Mouse (Mus musculus): Measurements from ENCODE around the gene Tbcd.

Tbcd gene

GRCm38 (mm10) chr11:121536528-121536927 is 84.8 kb downstream of the Tbcd start:
- no peak for DNase-seq (ENCODE audit: low spot score)

GRCm38 (mm10) chr11:121542471-121542870 is 90.7 kb downstream of the Tbcd start:
- DNase-seq (ENCODE audit: low spot score), result no peak

GRCm38 (mm10) chr11:121543287-121543856 is 91.6 kb downstream of the Tbcd start:
- no peak for DNase-seq (ENCODE audit: low spot score)

GRCm38 (mm10) chr11:121543922-121544321 is 92.2 kb downstream of the Tbcd start:
- peak; percentile 69 for DNase-seq (ENCODE audit: low spot score)

- peak; percentile 36 for DNase-seq (ENCODE audit: low spot score)
Observed at GRCm38 (mm10) chr11:121544755-121545397, 93.1 kb downstream of the Tbcd start.

GRCm38 (mm10) chr11:121545398-121546034 is 93.8 kb downstream of the Tbcd start:
- DNase-seq (ENCODE audit: low spot score), result no peak

- DNase-seq (ENCODE audit: low spot score), result no peak
Observed at GRCm38 (mm10) chr11:121547234-121547633, 95.5 kb downstream of the Tbcd start.

- DNase-seq (ENCODE audit: low spot score), result no peak
Observed at GRCm38 (mm10) chr11:121547925-121548324, 96.2 kb downstream of the Tbcd start.

- DNase-seq (ENCODE audit: low spot score), result no peak
Observed at GRCm38 (mm10) chr11:121548996-121549842, 97.5 kb downstream of the Tbcd start.

- no peak for DNase-seq (ENCODE audit: low spot score)
Observed at GRCm38 (mm10) chr11:121549843-121550647, 98.3 kb downstream of the Tbcd start.

GRCm38 (mm10) chr11:121551206-121551799 is 99.6 kb downstream of the Tbcd start:
- DNase-seq (ENCODE audit: low spot score), result no peak

- peak; percentile 21 for DNase-seq (ENCODE audit: low spot score)
Observed at GRCm38 (mm10) chr11:121552167-121552566, 100.4 kb downstream of the Tbcd start.

GRCm38 (mm10) chr11:121552846-121553457 is 101.2 kb downstream of the Tbcd start:
- DNase-seq (ENCODE audit: low spot score), result no peak

GRCm38 (mm10) chr11:121553458-121553857 is 101.7 kb downstream of the Tbcd start:
- no peak for DNase-seq (ENCODE audit: low spot score)

- no peak for DNase-seq (ENCODE audit: low spot score)
Observed at GRCm38 (mm10) chr11:121556727-121557126, 105.0 kb downstream of the Tbcd start.

GRCm38 (mm10) chr11:121557946-121558345 is 106.2 kb downstream of the Tbcd start:
- DNase-seq (ENCODE audit: low spot score), result no peak

- no peak for DNase-seq (ENCODE audit: low spot score)
Observed at GRCm38 (mm10) chr11:121558522-121558921, 106.8 kb downstream of the Tbcd start.

- no peak for DNase-seq (ENCODE audit: low spot score)
Observed at GRCm38 (mm10) chr11:121559527-121560293, 108.0 kb downstream of the Tbcd start.

- no peak for DNase-seq (ENCODE audit: low spot score)
Observed at GRCm38 (mm10) chr11:121560294-121560663, 108.5 kb downstream of the Tbcd start.

- no peak for DNase-seq (ENCODE audit: low spot score)
Observed at GRCm38 (mm10) chr11:121563312-121563711, 111.6 kb downstream of the Tbcd start.
